Mouse (Mus musculus) inflammation-experienced regulatory T-cells (primary cell): Measurements from ENCODE around the gene Slc17a8. TPM values are rescaled to one million over a fixed set of nuclear protein-coding genes. Genes with fewer than 3 reads are reported as not detected.

ENCODE experiments used
- polyA plus RNA-seq, 2 experiments: library from polyadenylated mRNA; unstranded; fragments of 100-300 nt; shearing (Covaris generic); gene quantifications; one replicate each; pipeline ENCODE4 v1.2.1; 2017

Gene Slc17a8
- under 1 TPM; 0.13 to 0.33 TPM for polyA plus RNA-seq

DNA sequence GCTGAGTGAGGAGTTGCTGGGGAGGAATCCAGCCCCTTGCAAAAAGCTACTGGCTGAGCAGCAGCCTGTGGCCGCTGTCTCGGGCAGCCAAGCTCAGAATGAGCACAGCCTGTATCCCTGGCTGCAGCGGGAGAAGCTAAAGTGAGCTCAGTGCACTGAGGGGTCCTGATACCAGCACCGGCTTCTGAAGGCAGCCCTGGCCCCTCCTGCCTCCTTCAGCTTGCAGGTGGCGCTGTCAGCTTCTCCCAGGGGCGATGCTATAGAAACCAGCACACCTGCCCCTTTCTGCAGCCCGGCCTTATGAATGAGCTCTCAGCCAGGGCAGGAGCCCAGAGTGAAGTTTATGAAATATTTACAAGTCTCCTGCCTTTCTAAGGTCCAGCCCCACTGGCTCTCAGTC, at the start of gene Slc17a8:
TSS of gene Slc17a8 (minus strand) at position 125 of the 400 bp plus-strand sequence.

DNA sequence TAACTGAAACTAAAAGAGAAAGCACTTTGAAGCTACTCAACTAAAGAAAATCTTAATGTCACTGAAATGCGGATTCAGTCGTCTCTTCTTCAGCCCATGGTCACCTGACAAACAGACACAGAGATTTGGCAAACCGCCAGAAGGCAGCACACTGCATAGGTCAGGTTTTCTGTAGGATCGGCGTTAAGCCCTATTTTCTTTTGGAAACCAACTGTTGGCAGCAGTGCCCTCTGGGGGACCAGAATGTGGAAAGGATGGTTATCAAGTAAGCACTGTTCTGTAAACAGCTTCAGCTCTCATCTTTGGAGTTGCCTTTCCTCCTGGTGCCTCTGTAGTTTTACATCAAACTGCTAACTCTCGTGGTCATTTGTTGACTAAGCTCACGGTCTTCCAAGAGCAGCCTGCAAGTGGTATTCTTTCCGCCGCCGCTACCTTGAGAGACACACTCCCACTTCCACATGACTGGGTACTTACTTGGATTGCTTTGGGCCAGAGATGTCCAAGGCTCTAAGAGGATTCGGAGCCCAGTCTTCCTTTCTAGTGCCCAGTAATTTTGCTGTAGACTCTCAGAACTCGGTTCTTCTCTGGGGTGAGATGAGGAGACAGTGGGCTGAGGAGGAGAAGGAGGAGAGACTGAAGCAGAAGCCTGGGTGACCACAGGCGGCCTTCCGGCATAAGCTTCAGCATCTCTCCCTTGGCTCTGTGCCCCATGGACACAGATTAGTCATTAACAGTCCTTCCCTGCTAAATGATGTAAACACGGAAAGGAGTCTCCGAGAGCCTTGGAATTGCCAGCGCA, 87.9 kb downstream of the Slc17a8 start, which contains the start of gene Nr1h4:
TSS of gene Nr1h4 (minus strand) at position 657 of the 799 bp plus-strand sequence.

Other genes with a start within 250 kb of the Slc17a8 start
- under 1 TPM in 1 of 2 experiments, not detected in 1; 0.34 TPM for gene Gas2l3, start 177.3 kb downstream of the Slc17a8 start, polyA plus RNA-seq
- under 1 TPM in 1 of 2 experiments, not detected in 1; 0.23 TPM for gene Nr1h4, start 87.7 kb downstream of the Slc17a8 start, polyA plus RNA-seq
- gene Scyl2, start 65.0 kb upstream of the Slc17a8 start, polyA plus RNA-seq = 10 to 100 TPM; 13.3 to 15.6 TPM
- 10 to 100 TPM; 29.5 to 49.8 TPM for gene Actr6, start 111.0 kb upstream of the Slc17a8 start, polyA plus RNA-seq
- 10 to 100 TPM; 25.7 to 39.0 TPM for gene Uhrf1bp1l, start 123.7 kb upstream of the Slc17a8 start, polyA plus RNA-seq